Mouse (Mus musculus): ENCODE data around the gene Serbp1. TPM values are rescaled to one million over a fixed set of nuclear protein-coding genes. Genes with fewer than 3 reads are reported as not detected.

Serbp1 gene
- total RNA-seq, 4 experiments from 2014 or later: 174 to 282 (median 238) TPM

- peak in 1 of 2 experiments; percentile 16 for DNase-seq (ENCODE audit: low spot score in 2 of 2)
Measured at GRCm38 (mm10) chr6:67300710-67301163, 62.8 kb downstream of the Serbp1 start.

GRCm38 (mm10) chr6:67301230-67301629 is 63.3 kb downstream of the Serbp1 start:
- peak; percentile 21 to 40 for DNase-seq (ENCODE audit: low spot score in 2 of 2)

GRCm38 (mm10) chr6:67302471-67302870 is 64.5 kb downstream of the Serbp1 start:
- DNase-seq (ENCODE audit: low spot score in 2 of 2): no peak

DNA sequence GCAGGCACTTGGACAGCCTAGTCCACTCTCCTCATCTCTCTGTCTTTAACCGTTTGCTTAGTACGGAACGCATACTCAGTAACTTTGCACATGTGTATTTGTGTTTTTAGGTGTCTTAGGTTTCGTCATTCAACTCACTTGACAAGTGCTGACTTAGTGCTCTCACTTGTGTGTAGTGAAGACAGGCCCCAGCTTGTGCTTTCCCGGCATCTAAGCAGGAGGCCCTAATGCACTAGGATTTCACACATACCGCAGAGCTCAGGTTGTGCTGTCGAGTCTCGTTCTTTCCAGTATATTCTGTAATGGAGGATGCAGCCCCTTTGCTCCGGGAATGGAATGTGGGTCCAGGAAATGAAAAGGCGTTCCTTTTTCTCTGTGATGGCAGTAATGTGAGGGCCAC is 65.2 kb downstream of the Serbp1 start:
- no peak for DNase-seq (ENCODE audit: low spot score in 2 of 2)

GRCm38 (mm10) chr6:67308994-67309393 is 71.0 kb downstream of the Serbp1 start:
- DNase-seq (ENCODE audit: low spot score in 2 of 2): no peak

DNA sequence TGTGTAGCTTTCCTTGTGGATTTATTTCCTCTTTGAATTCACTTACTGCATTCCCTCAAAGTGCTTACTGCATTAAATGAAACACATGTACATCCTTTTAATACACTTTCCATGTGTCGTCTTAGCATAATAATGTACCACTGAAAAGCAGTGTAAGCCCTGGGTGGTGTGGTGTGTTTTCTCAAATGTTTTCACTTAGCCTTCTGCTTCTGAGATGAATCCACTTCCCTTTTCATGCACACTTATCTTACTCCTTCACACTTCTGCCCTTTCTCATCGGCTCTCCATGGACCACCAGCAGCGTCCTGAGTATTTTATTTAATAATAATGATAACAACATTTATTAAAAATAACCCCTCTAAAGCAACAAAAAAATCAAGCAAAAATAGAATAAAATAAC is 71.8 kb downstream of the Serbp1 start:
- no peak for DNase-seq (ENCODE audit: low spot score in 2 of 2)

DNA sequence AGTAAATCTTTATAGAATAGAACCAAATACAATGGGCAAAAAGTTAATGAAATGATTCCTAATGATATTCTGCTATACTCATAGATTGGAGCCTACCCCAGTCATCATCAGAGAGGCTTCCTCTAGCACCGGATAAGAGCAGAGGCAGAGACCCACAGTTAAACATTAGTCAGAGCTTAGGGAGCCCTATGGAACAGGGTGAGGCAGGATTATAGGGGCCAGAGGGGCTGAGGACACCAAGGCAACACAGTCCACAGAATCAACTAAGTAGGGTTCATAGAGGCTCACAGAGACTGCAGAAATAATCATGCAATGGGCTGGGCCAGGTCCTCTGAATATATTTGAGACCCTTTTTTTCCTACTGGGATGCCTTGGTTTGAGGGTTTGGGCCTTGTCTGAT is 76.7 kb downstream of the Serbp1 start:
- no peak for DNase-seq (ENCODE audit: low spot score in 2 of 2)

GRCm38 (mm10) chr6:67317068-67317467 is 79.1 kb downstream of the Serbp1 start:
- no peak for DNase-seq (ENCODE audit: low spot score in 2 of 2)

GRCm38 (mm10) chr6:67317827-67318338 is 79.9 kb downstream of the Serbp1 start:
- DNase-seq (ENCODE audit: low spot score in 2 of 2): no peak

- DNase-seq (ENCODE audit: low spot score in 2 of 2): peak; percentile 41 to 52
Measured at GRCm38 (mm10) chr6:67318451-67318850, 80.5 kb downstream of the Serbp1 start.

DNA sequence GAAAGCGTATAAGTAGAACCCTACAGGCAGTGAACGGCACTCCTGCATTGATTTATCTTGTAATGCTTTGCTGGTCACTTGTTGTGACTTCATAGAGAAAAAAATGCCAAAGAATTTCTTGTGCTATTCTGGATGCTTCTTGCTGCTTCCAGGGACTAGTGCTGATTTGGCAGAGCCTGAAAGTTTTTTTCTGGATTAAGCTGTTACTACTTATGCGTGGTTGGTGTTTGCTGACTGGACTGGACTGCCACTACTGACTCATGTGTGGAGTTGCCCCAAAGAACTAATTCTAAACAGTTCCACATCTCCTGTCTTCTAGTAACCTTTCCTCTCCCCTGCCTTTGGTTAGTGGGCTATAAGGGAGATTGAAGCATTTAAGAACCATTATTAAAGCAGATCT is 85.8 kb downstream of the Serbp1 start:
- DNase-seq (ENCODE audit: low spot score in 2 of 2): no peak

GRCm38 (mm10) chr6:67337943-67338342 is 100.0 kb downstream of the Serbp1 start:
- no peak for DNase-seq (ENCODE audit: low spot score in 2 of 2)

DNA sequence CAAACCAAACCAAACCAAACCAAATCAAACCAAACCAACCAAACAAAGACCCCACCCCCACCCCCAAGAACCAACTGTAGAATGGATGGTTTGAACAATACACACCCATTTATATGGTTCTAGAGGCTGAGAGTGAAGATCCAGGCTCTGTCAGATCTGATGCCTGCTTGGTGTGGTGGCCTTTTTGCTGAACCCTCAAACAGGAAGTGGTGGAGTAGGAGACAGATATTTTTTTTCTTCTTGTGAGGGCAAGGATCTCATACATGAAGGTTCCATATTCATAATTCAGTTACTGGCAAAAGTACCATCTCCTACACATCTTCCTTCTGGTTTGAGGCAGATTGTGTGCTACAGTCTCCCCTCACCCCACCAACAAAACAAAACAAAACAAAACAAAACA is 101.5 kb downstream of the Serbp1 start:
- DNase-seq (ENCODE audit: low spot score in 2 of 2): no peak

Other genes starting within 250 kb of the Serbp1 start
- gene Gadd45a, start 200.7 kb upstream of the Serbp1 start, total RNA-seq (2022): 10 to 100 TPM; 23.9 to 45.4 (median 33.9) TPM
- gene Il12rb2, start 138.0 kb downstream of the Serbp1 start, total RNA-seq (2022): not detected

All from gastrocnemius, adult 8-10 months (tissue).